Mouse (Mus musculus): ENCODE results near the gene Kif22. TPM values are rescaled to one million over a fixed set of nuclear protein-coding genes. Genes with fewer than 3 reads are reported as not detected.
A peak's percentile ranks its signal among the peaks of the same experiment; 100 is the strongest.

The Kif22 gene
- polyA plus RNA-seq, 1 experiment: 5.8 TPM

- Histone ChIP-seq H3K27ac (ENCODE audit: insufficient read depth, low read depth, low read length) (peak overlapping the region; percentile 85), H3K4me3 (ENCODE audit: low read depth, low read length) (peak overlapping the region; percentile 92), H3K27me3 (ENCODE audit: control insufficient read depth, insufficient read depth, low read length) (no peaks in the 10 kb centered on the region), H3K4me1 (ENCODE audit: control insufficient read depth, insufficient read depth, insufficient read length, low read length) (peaks cover 7% of the 10 kb centered on the region), H3K36me3 (ENCODE audit: control insufficient read depth, insufficient read depth, low read length) (peaks cover 21% of the 10 kb centered on the region)
- 38% methylated on average over 8 of the region's 8 CpGs for WGBS
- TF ChIP-seq POLR2A (IDR thresholded peaks at IDR 0.05; ENCODE audit: low read depth, low read length) (no peak), CTCF (IDR thresholded peaks at IDR 0.05; ENCODE audit: extremely low read depth, insufficient read length, insufficient replicate concordance, low read depth, low read length) (no peak)
Observed at GRCm38 (mm10) chr7:127027885-127028284, 14.4 kb downstream of the Kif22 start.

- Histone ChIP-seq H3K4me3 (ENCODE audit: low read depth, low read length) (peak within 1 kb of the TSS; percentile 92), H3K4me1 (ENCODE audit: control insufficient read depth, insufficient read depth, insufficient read length, low read length) (peaks cover 7% of the 10 kb centered on the region), H3K27me3 (ENCODE audit: control insufficient read depth, insufficient read depth, low read length) (no peaks in the 10 kb centered on the region), H3K27ac (ENCODE audit: insufficient read depth, low read depth, low read length) (peak within 1 kb of the TSS; percentile 87), H3K36me3 (ENCODE audit: control insufficient read depth, insufficient read depth, low read length) (peaks cover 24% of the 10 kb centered on the region)
- TF ChIP-seq CTCF (IDR thresholded peaks at IDR 0.05; ENCODE audit: extremely low read depth, insufficient read length, insufficient replicate concordance, low read depth, low read length): no peak
- TF ChIP-seq POLR2A (IDR thresholded peaks at IDR 0.05; ENCODE audit: low read depth, low read length): peak; percentile 46; the same call in 1 of the 2 replicates
- 1% methylated on average over 53 of the region's 63 CpGs for whole genome bisulfite sequencing
Observed at GRCm38 (mm10) chr7:127026984-127027726, 15.1 kb downstream of the Kif22 start, which contains the start of gene Maz. TSS of gene Maz (minus strand) at chr7:127027037.

GRCm38 (mm10) chr7:127026616-127026983, 15.7 kb downstream of the Kif22 start:
- 3% methylated on average over 11 of the region's 48 CpGs for WGBS

GRCm38 (mm10) chr7:127026161-127026600, 16.1 kb downstream of the Kif22 start:
- TF ChIP-seq CTCF (IDR thresholded peaks at IDR 0.05; ENCODE audit: extremely low read depth, insufficient read length, insufficient replicate concordance, low read depth, low read length) (no peak), POLR2A (IDR thresholded peaks at IDR 0.05; ENCODE audit: low read depth, low read length) (no peak)
- Histone ChIP-seq H3K4me1 (ENCODE audit: control insufficient read depth, insufficient read depth, insufficient read length, low read length) (peaks cover 9% of the 10 kb centered on the region), H3K27me3 (ENCODE audit: control insufficient read depth, insufficient read depth, low read length) (no peaks in the 10 kb centered on the region)

More at GRCm38 (mm10) chr7:127026616-127026983, 15.7 kb downstream of the Kif22 start:
- H3K36me3 ChIP-seq (ENCODE audit: control insufficient read depth, insufficient read depth, low read length): peaks cover 22% of the 10 kb centered on the region
- TF ChIP-seq CTCF (IDR thresholded peaks at IDR 0.05; ENCODE audit: extremely low read depth, insufficient read length, insufficient replicate concordance, low read depth, low read length) (no peak), POLR2A (IDR thresholded peaks at IDR 0.05; ENCODE audit: low read depth, low read length) (no peak)
- peaks cover 7% of the 10 kb centered on the region for H3K4me1 ChIP-seq (ENCODE audit: control insufficient read depth, insufficient read depth, insufficient read length, low read length)
- peak overlapping the region; percentile 92 for H3K4me3 ChIP-seq (ENCODE audit: low read depth, low read length)
- H3K27me3 ChIP-seq (ENCODE audit: control insufficient read depth, insufficient read depth, low read length): no peaks in the 10 kb centered on the region
- no peak overlapping the region for H3K27ac ChIP-seq (ENCODE audit: insufficient read depth, low read depth, low read length)

DNA sequence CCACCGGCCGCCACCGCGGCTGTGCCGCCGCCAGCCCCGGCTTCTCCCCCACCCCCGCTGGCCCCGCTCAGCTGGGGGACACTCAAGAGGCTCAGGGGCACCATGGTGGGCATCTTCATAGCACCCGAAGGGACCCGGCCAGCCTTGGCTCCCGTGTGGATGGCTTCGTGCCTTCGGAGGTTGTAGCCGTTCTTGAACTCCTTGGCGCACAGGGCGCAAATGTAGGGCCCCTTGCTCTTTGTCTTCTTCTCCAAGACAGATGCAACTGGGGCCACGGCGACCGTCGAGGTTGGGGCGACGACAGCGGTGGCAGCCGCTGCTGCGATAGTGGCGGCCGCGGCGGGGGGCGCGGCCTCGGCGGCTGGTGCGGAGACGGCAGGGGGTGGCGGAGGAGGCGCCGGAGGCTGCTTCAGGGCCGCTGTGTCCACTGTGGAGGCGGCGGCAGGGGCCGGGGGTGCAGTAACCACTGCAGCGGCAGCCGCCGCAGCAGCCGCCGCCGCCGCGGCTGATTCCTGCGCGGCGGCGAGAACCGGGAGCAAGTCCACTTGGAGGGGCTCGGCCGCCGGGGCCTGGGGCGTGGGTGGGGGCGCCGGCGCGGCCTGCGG, 16.6 kb downstream of the Kif22 start:
- Histone ChIP-seq H3K4me3 (ENCODE audit: low read depth, low read length) (peak overlapping the region; percentile 74), H3K27me3 (ENCODE audit: control insufficient read depth, insufficient read depth, low read length) (no peaks in the 10 kb centered on the region), H3K36me3 (ENCODE audit: control insufficient read depth, insufficient read depth, low read length) (peaks cover 22% of the 10 kb centered on the region), H3K4me1 (ENCODE audit: control insufficient read depth, insufficient read depth, insufficient read length, low read length) (peaks cover 13% of the 10 kb centered on the region), H3K27ac (ENCODE audit: insufficient read depth, low read depth, low read length) (peak overlapping the region; percentile 42)
- TF ChIP-seq CTCF (IDR thresholded peaks at IDR 0.05; ENCODE audit: extremely low read depth, insufficient read length, insufficient replicate concordance, low read depth, low read length) (no peak), POLR2A (IDR thresholded peaks at IDR 0.05; ENCODE audit: low read depth, low read length) (no peak; the same call in 1 of the 2 replicates)
- WGBS: under 1% methylated on average over 65 of the region's 65 CpGs

More at GRCm38 (mm10) chr7:127026161-127026600, 16.1 kb downstream of the Kif22 start:
- Histone ChIP-seq H3K36me3 (ENCODE audit: control insufficient read depth, insufficient read depth, low read length) (peaks cover 22% of the 10 kb centered on the region), H3K4me3 (ENCODE audit: low read depth, low read length) (peak overlapping the region; percentile 74), H3K27ac (ENCODE audit: insufficient read depth, low read depth, low read length) (peak overlapping the region; percentile 72)
- WGBS: 1% methylated on average over 44 of the region's 48 CpGs

GRCm38 (mm10) chr7:127024755-127025555, 17.3 kb downstream of the Kif22 start:
- TF ChIP-seq POLR2A (IDR thresholded peaks at IDR 0.05; ENCODE audit: low read depth, low read length) (peak; percentile 20; the same call in 1 of the 2 replicates), CTCF (IDR thresholded peaks at IDR 0.05; ENCODE audit: extremely low read depth, insufficient read length, insufficient replicate concordance, low read depth, low read length) (peak; percentile 44; the same call in 1 of the 2 replicates)
- Histone ChIP-seq H3K27ac (ENCODE audit: insufficient read depth, low read depth, low read length) (peak overlapping the region; percentile 42), H3K4me3 (ENCODE audit: low read depth, low read length) (peak overlapping the region; percentile 74), H3K4me1 (ENCODE audit: control insufficient read depth, insufficient read depth, insufficient read length, low read length) (peaks cover 13% of the 10 kb centered on the region), H3K27me3 (ENCODE audit: control insufficient read depth, insufficient read depth, low read length) (no peaks in the 10 kb centered on the region), H3K36me3 (ENCODE audit: control insufficient read depth, insufficient read depth, low read length) (peaks cover 22% of the 10 kb centered on the region)
- whole genome bisulfite sequencing: 2% methylated on average over 30 of the region's 30 CpGs

Measured in small intestine, adult 2 months (tissue).